Mouse (Mus musculus) ovary, adult 18-20 months (tissue): ENCODE data around the gene Cmya5.
A peak's percentile ranks its signal among the peaks of the same experiment; 100 is the strongest.
"Not testable (repeated sequence)": the region's sequence is repeated elsewhere in the genome, so short reads cannot be mapped to it uniquely, and the experiment has no call there.

Source experiments
- DNase-seq: peaks from one replicate; pipeline ENCODE4 v3.0.0; 2022; ENCODE audit warnings: low spot score, mixed read lengths

The Cmya5 gene

DNA sequence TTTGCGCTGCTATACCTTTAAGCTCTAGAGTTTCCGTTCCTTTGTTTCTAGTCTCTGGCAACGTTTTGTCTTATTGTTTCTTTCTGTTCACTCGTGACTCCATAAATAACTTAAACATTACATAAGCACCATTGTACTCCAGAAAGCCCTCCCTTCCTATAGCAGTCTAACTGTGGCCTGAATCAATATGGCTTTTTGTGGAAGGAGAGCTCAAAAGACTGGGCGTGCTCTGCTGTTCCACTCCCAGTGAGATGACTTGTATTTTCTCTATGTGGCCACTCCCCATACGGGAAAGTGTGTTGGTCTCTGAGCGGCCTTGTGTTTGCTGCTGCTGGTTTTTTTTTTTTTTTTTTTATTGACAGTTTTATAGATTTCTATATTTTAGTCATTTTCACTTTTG is 27.3 kb downstream of the Cmya5 start:
- DNase-seq, result no peak

DNA sequence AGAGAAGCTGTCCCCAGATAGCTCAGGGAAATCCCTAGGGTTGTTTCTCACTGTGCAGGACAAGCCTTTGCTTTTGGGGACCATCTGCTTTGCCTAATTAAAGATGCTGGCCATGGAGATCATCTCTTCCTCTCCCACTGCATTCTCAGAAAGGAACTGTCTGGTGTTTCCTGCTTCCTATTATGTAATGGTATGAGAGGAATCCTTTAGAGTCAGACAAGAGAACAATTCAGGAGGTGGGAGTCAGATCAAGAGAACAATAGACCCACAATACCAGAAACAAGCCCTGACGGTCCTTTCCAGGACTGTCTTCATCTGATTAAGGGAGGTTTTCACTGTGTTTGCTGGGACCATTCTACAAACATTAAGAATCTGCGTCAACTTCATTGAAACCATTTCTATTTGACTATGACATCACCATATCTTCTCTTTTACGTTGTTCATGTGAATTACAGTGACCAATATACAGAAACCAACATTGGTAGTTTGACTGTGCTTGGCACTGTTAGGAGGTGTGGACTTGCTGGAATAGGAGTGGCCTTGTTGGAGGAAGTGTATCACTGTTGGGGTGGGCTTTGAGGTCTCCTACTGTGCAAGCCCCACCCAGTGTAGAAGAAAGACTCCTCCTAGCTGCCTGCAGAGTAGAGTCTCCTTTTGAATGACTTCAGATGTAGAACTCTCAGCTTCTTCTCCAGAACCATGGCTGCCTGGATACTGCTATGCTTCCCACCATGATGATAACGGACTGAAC is 42.0 kb downstream of the Cmya5 start:
- DNase-seq, result no peak

DNA sequence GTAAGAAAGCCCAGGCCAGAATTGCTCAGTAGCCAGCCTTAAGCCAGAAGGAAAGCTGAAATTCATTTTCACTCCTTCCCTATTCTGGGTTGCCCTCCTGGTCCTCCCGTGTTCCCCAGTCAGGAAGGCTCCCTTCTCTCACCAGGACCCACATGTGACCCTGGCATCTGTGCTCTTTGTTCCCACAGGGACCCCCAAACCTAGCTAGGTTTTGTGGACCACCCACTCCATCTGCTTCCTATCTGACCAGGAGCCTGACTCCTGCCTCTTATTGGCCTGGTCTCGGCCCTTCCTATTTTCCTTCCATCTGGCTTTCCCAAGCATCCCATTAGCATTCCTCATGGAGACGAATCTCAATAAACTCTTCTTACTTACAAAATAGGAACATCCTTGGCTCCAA is 45.9 kb downstream of the Cmya5 start:
- DNase-seq, result no peak

DNA sequence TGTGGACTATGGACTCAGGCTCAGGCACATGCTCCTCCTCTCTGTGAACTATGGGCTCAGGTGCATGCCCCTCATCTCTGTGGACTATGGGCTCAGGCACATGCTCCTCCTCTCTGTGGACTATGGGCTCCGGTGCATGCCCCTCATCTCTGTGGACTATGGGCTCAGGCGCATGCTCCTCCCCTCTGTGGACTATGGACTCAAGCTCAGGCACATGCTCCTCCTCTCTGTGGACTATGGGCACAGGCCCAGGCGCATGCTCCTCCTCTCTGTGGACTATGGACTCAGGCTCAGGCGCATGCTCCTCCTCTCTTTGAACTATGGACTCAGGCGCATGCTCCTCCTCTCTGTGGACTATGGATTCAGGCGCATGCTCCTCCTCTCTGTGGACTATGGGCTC is 47.9 kb downstream of the Cmya5 start:
- DNase-seq, result no peak

DNA sequence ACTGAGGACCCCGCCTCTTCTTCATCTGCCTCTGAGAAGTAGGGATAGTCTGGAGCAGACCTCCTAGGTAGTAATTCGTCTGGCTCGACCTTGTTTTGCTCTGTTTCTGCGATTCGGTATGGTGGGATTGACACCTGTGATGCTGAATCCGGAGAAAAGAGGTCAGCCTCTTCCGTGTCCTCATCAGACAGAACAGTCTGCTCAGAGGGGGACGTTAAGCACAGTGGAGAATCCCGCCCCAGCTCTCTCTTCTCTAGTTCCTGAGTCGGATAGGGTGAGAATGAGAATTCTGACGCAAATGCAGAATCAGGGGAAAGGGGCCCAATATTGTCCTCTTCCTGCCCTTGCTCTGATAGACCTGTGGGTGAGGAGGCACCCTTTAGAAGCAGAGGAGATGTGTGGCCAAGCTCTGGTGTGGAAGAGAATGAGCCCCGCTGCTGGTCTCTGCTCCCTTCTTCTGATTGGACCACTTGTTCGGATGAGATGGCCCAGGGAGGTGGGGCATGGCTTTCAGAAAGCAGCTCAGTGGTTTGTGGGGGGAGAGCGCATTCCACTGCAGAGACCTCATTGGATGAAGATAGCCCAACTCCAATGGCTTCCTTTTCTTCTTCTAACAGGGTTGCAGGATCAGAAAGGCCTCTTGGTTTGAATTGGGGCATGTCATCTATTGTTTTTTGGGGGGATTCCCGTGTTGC is 49.3 kb downstream of the Cmya5 start:
- no peak for DNase-seq

DNA sequence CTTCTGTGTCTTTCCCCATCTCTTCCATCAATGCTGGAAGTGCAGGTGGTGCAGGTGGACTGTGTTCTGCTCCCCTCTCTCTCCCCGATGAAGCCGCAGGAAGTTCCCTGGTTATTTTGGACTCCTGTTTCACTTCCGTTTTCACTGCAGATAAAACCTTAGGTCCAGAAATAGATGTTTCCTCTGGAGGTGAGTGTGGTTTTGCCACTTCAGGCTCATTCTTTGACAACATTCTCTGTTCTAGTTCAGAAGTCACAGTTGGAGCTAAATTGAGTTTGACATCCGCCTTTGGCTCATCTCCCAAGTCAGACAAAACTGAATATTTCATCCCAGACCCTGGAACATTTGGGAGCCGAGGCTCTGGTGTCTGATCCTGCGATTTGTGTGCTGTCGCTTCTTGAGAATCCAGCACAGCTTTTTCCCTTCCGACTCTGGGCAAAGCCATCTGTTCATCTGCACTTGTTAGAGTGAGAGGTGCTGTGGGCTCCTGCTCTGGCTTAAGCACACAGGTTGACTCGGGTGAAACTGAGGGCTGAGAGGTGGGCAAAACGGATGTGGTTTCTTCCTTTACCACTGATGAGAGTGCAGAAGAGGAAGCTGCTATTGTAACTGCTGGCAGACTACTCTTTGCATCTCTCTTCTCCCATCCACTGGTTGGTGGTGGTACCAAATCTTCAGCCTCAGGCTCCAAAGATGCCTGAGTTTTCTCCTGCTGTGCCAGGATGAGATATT is 50.2 kb downstream of the Cmya5 start:
- DNase-seq, result no peak

DNA sequence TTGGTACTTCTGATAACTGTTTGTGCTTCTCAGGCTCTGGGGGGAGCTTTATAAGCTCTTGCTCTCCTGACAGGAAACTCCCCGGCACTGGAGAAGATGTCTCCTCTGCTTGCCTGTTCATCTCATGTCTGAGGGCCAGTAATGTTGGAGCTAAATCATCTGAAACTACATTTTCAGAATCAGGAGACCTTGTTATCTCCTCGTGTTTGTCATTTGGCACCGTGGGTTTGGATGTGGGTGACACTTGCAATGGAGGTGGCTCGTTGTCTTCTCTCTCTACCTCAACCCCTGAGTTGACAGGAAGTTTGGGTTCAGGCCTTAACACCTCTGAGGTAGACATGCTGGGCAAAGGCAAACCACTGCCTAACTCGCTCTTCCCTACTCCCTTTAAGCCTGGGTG is 50.8 kb downstream of the Cmya5 start:
- no peak for DNase-seq

DNA sequence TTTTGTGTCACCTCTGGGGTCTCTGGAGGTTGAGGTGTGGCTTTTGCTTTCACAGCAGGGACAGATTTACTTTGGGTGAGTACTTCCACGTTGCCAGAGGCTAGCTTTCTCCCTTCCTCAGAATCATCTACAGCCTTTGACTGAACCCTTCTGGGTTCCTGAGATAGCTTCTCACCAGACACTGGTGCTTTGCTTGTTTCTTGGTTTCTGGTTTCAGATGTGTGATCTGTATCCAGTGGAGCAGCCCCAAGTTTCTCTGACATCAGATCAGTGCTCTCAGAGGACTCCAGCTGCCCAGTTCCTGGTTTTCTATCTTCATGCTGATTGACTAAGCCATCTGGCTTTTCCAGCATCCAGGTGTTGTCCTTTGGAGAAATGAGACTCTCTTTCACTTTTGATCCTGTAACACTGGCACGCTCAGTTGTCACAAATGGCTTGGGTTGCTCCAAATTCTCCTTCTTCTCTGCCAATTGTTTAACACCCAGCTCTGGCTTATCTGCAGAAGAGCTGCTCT is 51.6 kb downstream of the Cmya5 start:
- DNase-seq, result no peak

DNA sequence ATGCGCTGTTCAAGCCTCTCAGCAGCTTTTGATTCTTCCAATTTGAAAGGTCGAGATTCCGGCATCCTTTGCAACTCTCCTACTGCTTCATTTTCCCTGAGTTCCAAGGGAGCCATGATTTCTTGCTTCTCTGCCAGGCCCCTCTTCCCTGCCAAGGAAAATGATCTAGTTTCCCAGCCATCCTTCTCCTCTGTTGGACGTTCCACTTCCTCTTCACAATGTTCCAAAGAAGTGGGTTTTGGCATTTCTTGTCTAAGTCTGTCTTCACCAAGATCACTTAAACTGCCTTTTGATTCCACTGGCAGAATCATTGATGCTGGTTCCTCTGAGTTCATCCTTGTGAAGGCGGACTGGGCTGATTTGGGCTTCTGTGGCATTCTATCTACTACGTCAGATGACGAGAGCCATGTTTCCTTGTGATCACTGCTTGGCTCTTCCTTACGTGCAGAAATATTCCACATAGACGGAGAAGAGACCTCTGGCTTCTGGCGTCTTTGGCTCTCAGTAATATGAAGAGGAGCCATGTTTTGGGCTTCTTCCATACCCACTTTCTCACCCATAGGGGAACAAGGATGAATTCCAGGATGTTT is 52.6 kb downstream of the Cmya5 start:
- no peak for DNase-seq

DNA sequence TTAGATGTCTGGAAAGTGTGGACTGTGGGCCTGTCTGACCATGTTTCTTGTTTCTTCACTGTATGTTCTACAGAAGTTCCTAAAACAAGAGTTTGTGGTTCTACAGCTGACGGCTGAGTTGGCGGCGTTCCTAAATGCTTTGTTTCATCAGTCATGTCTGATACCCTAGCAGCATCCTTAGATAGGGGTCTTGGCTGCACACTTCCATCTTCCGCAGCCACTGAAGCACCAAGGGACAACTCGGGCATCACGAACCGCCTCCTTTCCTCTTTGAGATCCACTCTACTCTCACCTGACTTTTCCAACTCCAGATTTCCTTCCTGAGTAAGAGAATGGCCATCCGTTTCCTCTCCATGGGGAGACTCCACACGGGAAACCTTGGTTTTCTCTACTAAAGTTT is 53.3 kb downstream of the Cmya5 start:
- no peak for DNase-seq

DNA sequence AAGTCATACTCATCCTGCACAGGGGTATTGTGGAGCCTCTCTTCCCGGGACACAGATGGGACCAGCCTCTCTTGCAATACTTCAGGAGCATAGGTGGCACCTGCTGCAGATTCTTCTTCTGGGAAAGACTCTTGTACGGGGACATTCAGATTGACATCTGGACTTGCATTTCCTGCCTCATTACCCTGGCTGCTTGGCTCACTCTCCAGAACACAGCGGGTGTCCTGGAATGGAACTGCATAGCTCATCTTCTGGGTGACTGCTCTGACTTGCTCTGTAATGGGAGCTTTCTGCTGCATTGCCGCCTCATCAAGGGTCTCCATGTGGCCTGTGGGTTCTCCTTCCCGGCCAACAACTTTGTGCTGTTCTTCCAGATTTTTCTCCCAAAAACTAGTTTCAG is 55.0 kb downstream of the Cmya5 start:
- DNase-seq, result no peak

DNA sequence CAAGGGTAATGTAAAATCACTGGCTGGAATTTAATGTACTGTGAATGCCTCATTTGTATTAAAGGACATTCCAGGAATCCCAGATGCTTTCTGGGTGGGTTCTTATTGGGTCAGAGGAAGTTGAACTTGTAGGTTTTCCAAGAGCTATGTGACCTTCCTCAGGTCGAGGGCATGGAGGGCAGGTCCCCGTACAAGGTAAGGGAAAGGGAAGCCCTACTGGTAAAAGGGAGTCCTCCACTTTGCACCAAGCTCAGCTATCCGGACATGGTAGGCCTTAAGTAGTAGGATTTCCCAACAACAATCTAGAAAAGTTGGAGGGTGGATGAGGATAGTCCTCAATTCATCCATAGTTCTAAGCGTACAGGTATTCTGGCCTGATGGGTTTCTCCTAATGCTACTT is 58.8 kb downstream of the Cmya5 start:
- no peak for DNase-seq

DNA sequence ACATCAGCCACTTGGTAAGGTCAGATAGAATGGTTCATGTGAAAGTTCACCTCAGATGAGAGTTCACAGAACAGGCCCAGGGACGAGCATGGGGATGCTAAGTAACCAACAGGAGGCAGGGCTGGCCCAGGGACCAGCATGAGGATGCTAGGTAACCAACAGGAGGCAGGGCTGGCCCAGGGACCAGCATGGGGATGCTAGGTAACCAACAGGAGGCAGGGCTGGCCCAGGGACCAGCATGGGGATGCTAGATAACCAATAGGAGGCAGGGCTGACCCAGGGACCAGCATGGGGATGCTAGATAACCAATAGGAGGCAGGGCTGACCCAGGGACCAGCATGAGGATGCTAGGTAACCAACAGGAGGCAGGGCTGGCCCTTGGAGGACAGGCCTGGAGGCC is 62.2 kb downstream of the Cmya5 start:
- DNase-seq, result not testable (repeated sequence)

DNA sequence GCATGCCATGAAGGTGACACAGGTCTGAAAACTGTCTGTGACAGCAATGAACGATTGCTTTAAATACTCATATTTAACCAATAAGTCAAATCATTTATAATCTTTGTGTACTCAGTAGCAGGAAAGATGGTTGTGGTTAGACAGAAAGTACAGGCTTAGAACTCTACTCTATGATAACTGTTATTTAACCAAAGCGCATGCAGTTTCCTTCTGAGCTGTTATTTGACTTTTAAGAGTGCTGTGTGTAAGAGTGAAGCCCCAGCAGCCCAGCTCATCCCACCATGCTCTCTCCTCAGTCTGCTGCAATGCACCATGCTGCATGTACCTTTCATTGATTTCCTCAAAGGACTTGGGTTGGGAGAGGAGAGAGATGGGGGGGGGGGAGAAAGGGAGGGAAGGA is 63.7 kb downstream of the Cmya5 start:
- no peak for DNase-seq

DNA sequence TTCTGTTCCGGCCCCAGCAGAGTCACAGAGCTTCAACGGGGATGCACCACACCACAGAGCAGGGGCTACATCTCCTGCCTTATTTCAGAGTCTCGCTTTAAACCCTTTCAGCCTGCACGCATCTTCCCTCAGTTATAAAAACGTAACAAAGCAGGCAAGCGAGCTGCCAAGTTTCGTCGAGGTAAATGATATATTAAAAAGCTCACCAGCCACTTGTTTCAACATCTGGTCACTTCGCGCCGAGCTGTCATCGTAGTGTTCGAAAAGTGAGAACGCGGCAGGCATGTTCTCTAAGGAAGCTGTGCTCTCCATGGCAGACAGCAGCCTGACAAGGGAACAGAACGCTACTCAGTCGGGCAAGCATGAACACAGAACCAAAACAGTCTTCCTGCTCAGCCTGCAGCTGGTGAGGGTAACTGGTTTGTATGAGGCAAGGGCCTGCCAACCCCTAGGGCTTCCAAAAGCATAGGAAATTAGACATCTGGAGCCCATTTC is 70.3 kb downstream of the Cmya5 start:
- no peak for DNase-seq

DNA sequence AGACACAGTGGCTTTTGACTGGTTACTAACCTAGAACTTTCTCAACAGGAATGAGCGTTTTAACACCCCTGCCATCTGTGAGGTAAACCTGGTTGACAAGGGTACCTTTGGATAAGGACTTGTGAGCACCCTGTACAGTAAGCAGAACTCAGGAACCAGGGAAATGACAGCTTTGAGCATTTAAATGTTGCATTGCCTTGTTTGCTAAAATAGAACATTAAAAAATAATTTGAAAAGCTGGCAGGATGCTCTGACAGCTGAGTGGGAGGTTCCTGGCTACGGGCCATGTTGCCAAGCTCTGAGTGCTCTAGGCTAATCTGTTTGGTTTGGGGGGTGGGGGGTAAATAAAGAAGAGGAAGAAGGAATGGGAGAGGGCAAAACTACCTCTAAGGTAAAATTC is 70.9 kb downstream of the Cmya5 start:
- no peak for DNase-seq

DNA sequence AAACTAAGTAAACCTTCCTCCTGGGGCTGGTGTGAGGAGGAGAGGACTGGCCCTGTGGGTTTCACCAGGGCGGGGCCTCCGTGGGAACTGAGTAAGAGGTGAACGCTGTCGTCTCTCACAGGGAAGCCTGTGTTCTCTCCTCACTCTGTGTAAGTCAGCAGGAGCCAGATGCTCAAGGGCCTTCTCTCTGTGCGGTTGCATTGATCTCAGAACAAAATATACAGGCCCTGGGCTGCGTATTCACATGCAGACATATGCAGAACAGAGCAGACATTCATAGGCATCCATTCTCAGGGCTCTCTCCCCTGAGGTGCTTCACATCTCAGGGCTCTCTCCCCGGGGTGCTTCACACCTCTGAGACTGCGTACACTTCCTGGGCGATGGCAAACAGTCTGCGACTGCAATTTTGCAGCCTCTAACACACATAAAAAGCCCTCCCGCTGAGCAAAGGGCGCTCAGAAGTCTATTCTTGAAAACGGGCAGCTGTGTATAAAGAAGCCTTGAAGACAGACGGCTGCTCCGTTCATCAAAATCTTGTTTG is 71.6 kb downstream of the Cmya5 start:
- no peak for DNase-seq

DNA sequence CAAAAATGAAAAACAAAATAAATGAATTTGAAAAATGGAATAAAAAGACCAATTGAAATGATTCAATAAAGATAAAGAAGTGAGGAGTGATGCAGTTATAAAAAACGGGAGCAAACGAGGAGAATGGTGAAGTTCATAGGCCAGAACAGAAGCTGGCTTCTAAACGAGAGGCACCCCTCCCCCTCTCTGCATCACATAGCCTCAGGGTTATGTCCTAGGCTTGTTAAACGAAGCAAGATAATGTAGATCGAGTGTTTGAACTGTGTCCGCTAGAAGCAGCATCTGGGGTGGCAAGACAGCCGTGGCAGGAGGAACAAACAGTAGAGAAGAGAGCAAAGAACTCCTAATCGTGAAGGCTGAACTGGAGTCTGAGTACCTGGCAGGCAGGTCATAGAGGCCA is 74.1 kb downstream of the Cmya5 start:
- no peak for DNase-seq

DNA sequence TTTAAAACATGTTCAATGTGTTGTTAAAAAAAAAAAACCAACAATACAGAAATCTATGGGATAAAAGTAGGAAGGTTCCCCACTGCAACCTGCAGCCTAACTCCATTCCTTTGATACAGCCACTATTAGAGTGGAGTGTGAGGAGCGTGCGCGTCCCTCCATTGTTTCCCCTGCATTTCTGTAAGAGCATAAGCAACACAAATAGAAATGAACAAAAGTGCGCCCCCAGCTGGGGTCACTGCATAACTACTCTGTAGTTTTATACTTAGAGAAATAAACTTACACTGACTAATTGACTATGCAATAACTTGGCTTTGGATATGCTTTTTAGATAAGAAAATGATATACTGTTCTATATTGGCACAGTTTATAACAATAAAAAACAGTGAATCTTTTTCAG is 75.0 kb downstream of the Cmya5 start:
- no peak for DNase-seq

DNA sequence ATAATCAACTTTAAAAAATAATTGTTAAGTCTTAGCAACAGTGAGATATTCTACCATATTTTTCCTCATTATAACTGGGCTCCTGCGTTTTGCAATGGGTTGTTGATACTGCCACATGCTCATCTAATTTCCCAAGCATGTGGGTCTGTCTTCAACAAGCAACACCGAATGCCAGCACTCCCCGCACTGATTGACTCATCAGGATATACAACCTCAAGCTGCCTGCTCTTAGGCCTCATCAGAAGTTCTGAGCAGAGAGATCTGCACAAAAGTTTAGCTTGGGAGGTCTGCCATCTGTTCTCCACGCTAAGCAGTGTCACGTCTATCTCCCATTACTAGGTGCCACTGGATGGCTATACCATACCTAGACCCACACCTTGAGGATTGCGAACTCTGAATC is 76.2 kb downstream of the Cmya5 start:
- DNase-seq, result no peak

DNA sequence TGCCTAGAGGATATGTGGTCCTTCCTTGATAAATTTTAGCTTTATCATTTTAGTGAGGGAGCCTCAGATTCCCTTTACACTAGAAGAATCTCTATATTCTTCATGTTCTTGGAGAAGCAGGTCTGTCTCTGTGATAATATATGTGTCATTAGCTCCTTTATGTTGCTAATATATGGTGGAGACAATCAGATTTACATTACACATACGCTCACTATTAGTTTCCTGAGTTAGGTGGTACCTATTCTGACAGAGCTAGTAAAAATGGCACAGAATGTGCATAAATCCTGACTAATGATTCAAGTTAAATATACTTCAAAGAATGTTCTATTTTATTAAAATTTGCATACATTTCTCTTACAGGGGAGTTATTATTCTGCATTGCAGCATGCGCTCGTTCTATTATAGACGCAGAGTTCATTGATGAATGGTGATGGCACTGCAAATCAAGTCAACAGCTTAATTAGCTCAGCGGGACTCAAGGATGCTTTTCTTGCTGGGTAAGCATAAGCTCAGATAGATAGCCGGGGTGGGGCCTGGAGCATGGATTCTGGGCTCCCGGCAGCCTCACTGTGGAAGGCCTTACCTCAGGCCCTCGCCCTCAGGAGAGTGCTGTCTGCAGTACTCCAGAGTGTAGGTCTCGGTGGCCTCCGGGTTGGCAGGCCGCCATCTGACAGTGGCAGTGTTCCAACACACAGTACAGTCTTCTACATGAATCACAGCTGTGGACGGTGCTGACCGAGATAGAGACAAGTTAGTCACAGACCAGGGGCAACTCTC is 81.5 kb downstream of the Cmya5 start:
- DNase-seq, result peak; percentile 65
